Mouse (Mus musculus) spleen, adult 2 months (tissue): ENCODE results near the gene Gmeb1.

Experiments
- CTCF ChIP-seq: fragments of 200-500 bp; IDR thresholded peaks from 2 replicates; pipeline ENCODE4 v1.5.1; 2011; ENCODE audit warnings: mild to moderate bottlenecking, inconsistent platforms; ENCODE audit not compliant: insufficient read depth, insufficient read length, insufficient replicate concordance; ENCODE audit errors: extremely low read depth
- POLR2A ChIP-seq: fragments of 200-500 bp; IDR thresholded peaks from 2 replicates; pipeline ENCODE4 v1.6.1; 2011; ENCODE audit warnings: low read depth, low read length, inconsistent platforms

DNA sequence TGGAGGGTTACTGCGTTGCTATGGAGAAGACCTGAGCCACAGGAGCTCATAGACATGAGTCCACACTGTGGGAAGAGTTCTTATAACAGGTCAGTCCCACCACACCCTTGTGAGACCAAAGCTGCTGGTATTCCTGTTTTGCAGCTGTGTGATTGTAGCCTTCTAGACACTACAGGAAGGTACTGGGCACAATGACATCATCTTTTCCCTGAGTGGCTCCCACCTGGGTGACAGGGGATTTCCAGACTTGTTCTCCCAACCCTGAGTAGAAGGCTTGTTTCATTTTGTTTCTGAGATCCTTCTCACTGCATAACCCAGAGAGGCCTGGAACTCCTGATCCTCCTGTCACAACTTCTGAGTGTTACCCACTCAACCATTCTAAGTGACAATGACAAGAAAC, 38.4 kb upstream of the Gmeb1 start:
- TF ChIP-seq CTCF (no peak), POLR2A (no peak)
